19 mouse cellular contexts compared by ENCODE assay signal in the genomic region with DNA sequence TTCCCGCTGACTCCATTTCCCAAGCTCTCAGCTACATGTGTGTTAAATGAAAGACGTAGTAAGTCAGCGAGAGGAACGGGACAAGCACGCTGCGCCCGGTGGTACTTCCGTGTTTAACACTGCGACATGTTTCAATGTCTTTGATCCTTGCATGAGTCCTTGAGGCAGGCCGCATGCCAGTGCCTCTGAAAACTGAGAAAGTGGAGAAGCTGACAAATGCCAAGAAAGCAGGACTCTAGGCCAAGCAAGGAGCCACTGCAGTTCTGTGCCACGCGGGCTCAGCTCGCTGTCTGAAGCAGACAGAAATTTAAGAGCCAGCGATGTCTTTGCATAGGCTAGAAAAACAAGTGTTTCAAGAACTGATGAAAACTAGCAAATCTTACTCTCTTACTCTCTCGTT. TPM values are rescaled to one million over a fixed set of nuclear protein-coding genes. Genes with fewer than 3 reads are reported as not detected.
A peak's percentile ranks its signal among the peaks of the same experiment; 100 is the strongest.
DNase-seq lines count a peak whose midpoint lies in the region; ATAC-seq and TF ChIP-seq lines count a peak whose summit lies in the region.
"Had no signal": no experiment of that assay in that cellular context is flagged by ENCODE, and none has a peak within 500 bp of the region (broad histone marks: within the 10 kb centered on the region; RNA-seq: fewer than 3 reads in every experiment).

No protein-coding gene starts in this region.

- H3K36me3 ChIP-seq in forebrain, postnatal 0 days (ENCODE audit: insufficient read depth): no peaks in the 10 kb centered on the region
- no peaks in the 10 kb centered on the region for H3K36me3 ChIP-seq in forebrain, embryonic 10.5 days (replicated peaks)
- H3K36me3 ChIP-seq: liver, embryonic 12.5 days; stomach, embryonic 15.5 days had no signal

- H3K27me3 ChIP-seq in forebrain, postnatal 0 days (ENCODE audit: insufficient read depth, low read length): no peaks in the 10 kb centered on the region
- H3K27me3 ChIP-seq in forebrain, embryonic 10.5 days (ENCODE audit: poor library complexity, severe bottlenecking): no peaks in the 10 kb centered on the region
- H3K27me3 ChIP-seq: forebrain, embryonic 13.5 days; liver, embryonic 12.5 days; stomach, embryonic 15.5 days had no signal

- H3K4me1 ChIP-seq in forebrain, postnatal 0 days (ENCODE audit: insufficient read depth): no peaks in the 10 kb centered on the region
- H3K4me1 ChIP-seq in forebrain, embryonic 10.5 days: no peaks in the 10 kb centered on the region
- H3K4me1 ChIP-seq: forebrain, embryonic 13.5 days; liver, embryonic 12.5 days; stomach, embryonic 15.5 days had no signal

- H3K4me2 ChIP-seq in forebrain, postnatal 0 days (ENCODE audit: low read depth): no peak overlapping the region
- H3K4me2 ChIP-seq: forebrain, embryonic 13.5 days; heart, embryonic 11.5 days; liver, embryonic 12.5 days; stomach, embryonic 15.5 days had no signal

- H3K9me3 ChIP-seq in forebrain, postnatal 0 days (ENCODE audit: low read length): no peaks in the 10 kb centered on the region
- H3K9me3 ChIP-seq in forebrain, embryonic 10.5 days: no peaks in the 10 kb centered on the region
- H3K9me3 ChIP-seq: forebrain, embryonic 13.5 days; liver, embryonic 12.5 days; stomach, embryonic 15.5 days had no signal

- no peak for TF ChIP-seq CTCF in forebrain, postnatal 0 days (IDR thresholded peaks at IDR 0.05; ENCODE audit: low read depth)

- peak; percentile 56 for ATAC-seq in forebrain, postnatal 0 days
- ATAC-seq: forebrain, embryonic 13.5 days; hindbrain, embryonic 16.5 days; liver, embryonic 12.5 days; lung, postnatal 0 days had no signal

- H3K27ac ChIP-seq in forebrain, postnatal 0 days (ENCODE audit: low read depth, low read length): no peak overlapping the region; the same call in 1 of the 2 replicates
- H3K27ac ChIP-seq in forebrain, embryonic 10.5 days: no peak overlapping the region
- H3K27ac ChIP-seq: forebrain, embryonic 13.5 days; liver, embryonic 12.5 days; stomach, embryonic 15.5 days had no signal

- H3K4me3 ChIP-seq in forebrain, postnatal 0 days (ENCODE audit: low read depth, low read length): no peak overlapping the region
- H3K4me3 ChIP-seq in forebrain, embryonic 10.5 days: no peak overlapping the region
- H3K4me3 ChIP-seq: forebrain, embryonic 13.5 days; liver, embryonic 12.5 days; stomach, embryonic 15.5 days had no signal

- DNase-seq in forebrain, postnatal 0 days: peak; percentile 29
- DNase-seq in forebrain, embryonic 10.5 days (ENCODE audit: extremely low spot score, low spot score): no peak
- peak; percentile 11 for DNase-seq in lung, postnatal 36 days
- DNase-seq in lung, adult 18-20 months: no peak
- DNase-seq in gastrocnemius, postnatal 25 days: peak; percentile 46
- no peak for DNase-seq in ovary, postnatal 10 days (ENCODE audit: low spot score)
- no peak for DNase-seq in spleen, adult 18-20 months
- DNase-seq: cerebellum, adult 9-11 months; heart, postnatal 14 days; kidney, adult 11 months; kidney, postnatal 14 days; layer of hippocampus, adult 9-11 months had no signal

- WGBS in forebrain, postnatal 0 days: 76% methylated on average over 15 of the region's 15 CpGs
- 90% methylated on average over 15 of the region's 15 CpGs for WGBS in forebrain, embryonic 10.5 days

- no peak overlapping the region for H3K9ac ChIP-seq in forebrain, postnatal 0 days
- H3K9ac ChIP-seq: forebrain, embryonic 13.5 days; liver, embryonic 12.5 days; stomach, embryonic 15.5 days had no signal

RNA-seq across cellular contexts. Expression of a gene that starts 15.3 kb away (rescaled TPM):
- total RNA-seq in forebrain, postnatal 0 days (2014; rRNA removed): 28.5 and 32.8 TPM in 2 replicates
- polyA plus RNA-seq in forebrain, postnatal 0 days (2015; fragmentation: Nextera tagmentation; extraction: Ambion mirVana): 9.2 and 11.3 TPM in 2 replicates
- polyA plus RNA-seq in forebrain, embryonic 10.5 days (2016; fragmentation: Nextera tagmentation; extraction: Ambion mirVana): 0.14 and 0.16 TPM in 2 replicates
- 10 to 100 TPM; 23.2 to 31.4 TPM for total RNA-seq in gastrocnemius, postnatal 25 days (2021)
- total RNA-seq: megakaryocyte-erythroid progenitor cell, adult 5-6 weeks had no signal

Comparison
In these comparisons a context has a peak if more than half of its experiments do, and no peak if none do; other contexts are left out.
1. DNase-seq: peak in forebrain, postnatal 0 days (single experiment), lung, postnatal 36 days (single experiment) and gastrocnemius, postnatal 25 days (single experiment); none in forebrain, embryonic 10.5 days (single experiment), lung, adult 18-20 months (0 of 2), ovary, postnatal 10 days (single experiment) and spleen, adult 18-20 months (0 of 2).